Mouse (Mus musculus): ENCODE data around the gene Polr3g. TPM values are rescaled to one million over a fixed set of nuclear protein-coding genes. Genes with fewer than 3 reads are reported as not detected.
"Not testable (repeated sequence)": the region's sequence is repeated elsewhere in the genome, so short reads cannot be mapped to it uniquely, and the experiment has no call there.

Gene Polr3g
- total RNA-seq, 2 experiments from 2014 or later, result 4.2 to 4.6 TPM

- no peak for DNase-seq (ENCODE audit: extremely low spot score in 1 of 2, low spot score in 1 of 2)
Measured at GRCm38 (mm10) chr13:81639624-81640023, 71.2 kb downstream of the Polr3g start.

- DNase-seq (ENCODE audit: extremely low spot score in 1 of 2, low spot score in 1 of 2), result peak in 1 of 2 experiments; percentile 29
Measured at GRCm38 (mm10) chr13:81632720-81633415, 77.9 kb downstream of the Polr3g start, which contains the start of gene Adgrv1. Gene Adgrv1, minus strand, starts transcription at chr13:81633154.

GRCm38 (mm10) chr13:81630566-81630965, 80.2 kb downstream of the Polr3g start:
- DNase-seq (ENCODE audit: extremely low spot score in 1 of 2, low spot score in 1 of 2), result no peak

GRCm38 (mm10) chr13:81629395-81629794, 81.4 kb downstream of the Polr3g start:
- no peak for DNase-seq (ENCODE audit: extremely low spot score in 1 of 2, low spot score in 1 of 2)

- no peak for DNase-seq (ENCODE audit: extremely low spot score in 1 of 2, low spot score in 1 of 2)
Measured at GRCm38 (mm10) chr13:81628631-81629190, 82.1 kb downstream of the Polr3g start.

GRCm38 (mm10) chr13:81627861-81628260, 83.0 kb downstream of the Polr3g start:
- not testable (repeated sequence) for DNase-seq (ENCODE audit: extremely low spot score in 1 of 2, low spot score in 1 of 2)

Other genes starting within 250 kb of the Polr3g start
- 1 to 10 TPM; 2.5 to 3.2 TPM for gene Adgrv1, start 77.9 kb downstream of the Polr3g start, total RNA-seq (2021)
- 10 to 100 TPM in 1 of 2 experiments, 1 to 10 TPM in 1; 9.8 to 12.3 TPM for gene Lysmd3, start 53.4 kb downstream of the Polr3g start, total RNA-seq (2021)
- gene Mblac2, start 328 bp upstream of the Polr3g start, total RNA-seq (2021), result 10 to 100 TPM; 23.0 to 23.5 TPM
- 100 to 1,000 TPM in 1 of 2 experiments, 10 to 100 TPM in 1; 85.9 to 102 TPM for gene Cetn3, start 72.1 kb upstream of the Polr3g start, total RNA-seq (2021)